Mouse (Mus musculus): ENCODE results near the gene Eif2s2.

- TF ChIP-seq EP300 (IDR thresholded peaks at IDR 0.05; ENCODE audit: insufficient read depth, low read depth, low read length) (no peak), POLR2A (IDR thresholded peaks at IDR 0.05; ENCODE audit: insufficient read depth, low read depth, low read length) (no peak)
These were observed 43.9 kb upstream of the Eif2s2 start for GRCm38 (mm10) chr2:154936536-154937155.

All from heart, adult 2 months (tissue).